Mouse (Mus musculus) right cerebral cortex, postnatal 25 days (tissue): ENCODE data around the gene Phldb2.

Experiments
- DNase-seq: peaks from one replicate; pipeline ENCODE4 v3.0.0; 2022

Phldb2 gene

DNA sequence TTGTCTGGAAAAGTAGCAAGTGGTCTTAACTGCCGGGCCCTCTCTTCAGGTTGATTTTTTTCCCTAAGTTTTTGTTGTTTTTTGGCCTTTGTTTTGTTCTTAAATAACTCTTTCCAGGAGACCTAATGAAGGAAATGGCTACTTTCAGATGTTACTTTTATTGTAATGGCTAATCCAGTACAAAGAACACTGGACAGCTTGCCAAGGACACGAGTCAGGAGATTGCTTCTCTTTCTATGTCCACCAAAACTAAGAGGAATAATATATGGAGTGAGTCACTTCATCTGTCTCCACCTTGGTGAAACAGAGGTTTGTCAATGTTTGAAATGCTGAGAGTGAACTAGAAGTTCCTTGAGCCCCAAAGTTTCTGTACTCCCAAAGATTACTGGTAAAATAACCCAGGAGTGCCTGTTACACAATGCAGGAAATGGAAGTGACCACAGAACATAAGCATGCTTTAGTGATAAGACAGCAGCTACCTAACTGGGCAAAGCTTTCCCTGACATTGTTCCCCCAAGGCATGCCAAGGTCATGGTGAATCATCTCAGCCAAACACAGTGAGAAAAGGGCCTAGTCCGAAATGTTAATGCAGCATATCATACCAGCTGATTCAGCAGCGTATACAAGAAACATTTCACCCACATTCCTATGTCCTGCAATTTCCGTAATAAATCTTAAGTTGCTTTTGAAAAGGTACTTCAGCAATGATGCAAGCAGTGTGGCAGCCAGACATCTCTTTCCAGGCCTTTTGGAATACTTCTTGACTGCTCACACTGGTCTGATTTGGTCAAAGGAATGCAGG is 115.7 kb downstream of the Phldb2 start:
- no peak for DNase-seq

DNA sequence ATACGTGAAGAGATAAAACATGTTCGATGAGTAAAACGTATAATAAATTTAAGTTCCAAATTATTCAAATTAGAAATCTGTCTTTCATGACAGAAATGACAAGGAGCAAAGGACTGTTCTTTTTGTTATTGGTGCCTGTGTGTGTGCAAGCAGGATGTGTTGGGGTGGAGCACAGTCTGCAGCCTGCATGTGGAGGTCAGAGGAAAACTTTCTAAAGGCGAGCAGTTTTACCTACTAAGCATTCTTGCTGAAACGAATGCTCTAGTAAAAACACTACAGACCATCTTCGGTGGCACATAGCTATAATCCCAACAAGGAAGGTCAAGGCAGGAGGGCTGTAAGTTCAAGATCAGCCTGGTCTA is 120.7 kb downstream of the Phldb2 start:
- no peak for DNase-seq

DNA sequence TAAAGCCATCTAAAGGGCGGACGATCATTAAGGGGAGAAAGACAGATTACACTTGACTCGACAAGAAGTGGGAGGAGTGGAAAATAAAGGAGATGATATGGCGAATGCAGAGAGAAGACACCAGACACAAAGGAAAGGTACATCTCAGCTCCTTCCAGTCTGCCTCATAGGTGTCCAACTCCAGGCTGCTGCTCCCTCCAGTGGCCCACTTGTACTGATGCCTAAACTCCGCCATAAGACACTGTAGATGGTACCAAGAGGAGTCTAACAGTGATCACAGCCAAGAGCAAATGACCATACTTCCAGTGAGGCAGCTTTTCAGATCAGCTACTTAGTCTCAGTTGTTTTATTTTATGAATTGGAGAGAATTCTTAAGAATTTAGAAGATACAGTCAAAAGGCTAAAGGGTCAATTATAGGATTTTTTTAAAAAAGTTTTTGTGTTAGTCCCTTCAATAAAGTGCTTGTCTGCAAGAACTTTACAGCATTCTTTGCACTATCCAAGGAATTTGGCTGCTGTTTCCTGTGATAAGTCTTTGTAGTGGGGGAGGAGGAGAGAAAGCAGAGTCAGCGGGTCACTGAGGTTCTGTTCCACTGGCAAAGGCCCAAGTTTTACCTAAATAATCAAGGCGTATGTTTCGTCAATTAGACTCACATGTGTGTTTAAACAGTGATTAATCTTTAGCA is 121.2 kb downstream of the Phldb2 start:
- DNase-seq: no peak

DNA sequence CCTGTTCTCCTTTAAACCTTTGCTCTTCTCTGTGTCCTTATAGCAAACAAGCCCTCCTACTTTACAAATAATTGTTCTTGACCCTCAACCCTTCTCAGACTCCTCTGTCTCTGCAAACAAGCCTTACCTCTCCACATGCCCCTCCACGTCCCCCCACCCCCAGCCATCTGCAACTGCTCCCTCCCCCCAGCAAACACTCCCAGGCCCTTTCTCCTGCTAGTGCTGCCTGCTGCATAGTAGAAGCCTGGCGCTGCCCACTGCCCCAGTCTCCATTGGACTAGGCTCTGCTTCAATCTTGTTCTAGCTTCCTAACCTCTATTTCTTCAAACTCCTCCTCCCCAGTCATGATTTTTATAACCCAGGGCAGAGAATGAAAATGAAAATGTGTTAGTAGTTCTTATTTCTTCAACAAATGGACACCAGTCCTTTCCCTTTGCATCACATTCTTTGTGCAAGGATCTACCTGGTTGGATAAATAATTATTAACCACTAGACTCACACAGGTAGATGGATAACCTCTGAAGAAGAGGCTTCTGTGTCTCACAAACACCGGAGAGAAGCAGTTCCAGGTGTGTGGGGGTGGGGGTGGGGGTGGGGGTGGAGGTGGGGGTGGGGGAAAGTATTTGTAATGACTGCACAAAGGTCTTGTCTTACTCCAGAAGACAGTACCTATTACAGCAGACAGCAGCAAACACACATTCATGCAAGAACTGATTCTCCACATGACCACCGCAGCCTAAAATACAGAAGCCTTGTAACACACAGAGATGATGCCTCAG is 122.1 kb downstream of the Phldb2 start:
- no peak for DNase-seq

DNA sequence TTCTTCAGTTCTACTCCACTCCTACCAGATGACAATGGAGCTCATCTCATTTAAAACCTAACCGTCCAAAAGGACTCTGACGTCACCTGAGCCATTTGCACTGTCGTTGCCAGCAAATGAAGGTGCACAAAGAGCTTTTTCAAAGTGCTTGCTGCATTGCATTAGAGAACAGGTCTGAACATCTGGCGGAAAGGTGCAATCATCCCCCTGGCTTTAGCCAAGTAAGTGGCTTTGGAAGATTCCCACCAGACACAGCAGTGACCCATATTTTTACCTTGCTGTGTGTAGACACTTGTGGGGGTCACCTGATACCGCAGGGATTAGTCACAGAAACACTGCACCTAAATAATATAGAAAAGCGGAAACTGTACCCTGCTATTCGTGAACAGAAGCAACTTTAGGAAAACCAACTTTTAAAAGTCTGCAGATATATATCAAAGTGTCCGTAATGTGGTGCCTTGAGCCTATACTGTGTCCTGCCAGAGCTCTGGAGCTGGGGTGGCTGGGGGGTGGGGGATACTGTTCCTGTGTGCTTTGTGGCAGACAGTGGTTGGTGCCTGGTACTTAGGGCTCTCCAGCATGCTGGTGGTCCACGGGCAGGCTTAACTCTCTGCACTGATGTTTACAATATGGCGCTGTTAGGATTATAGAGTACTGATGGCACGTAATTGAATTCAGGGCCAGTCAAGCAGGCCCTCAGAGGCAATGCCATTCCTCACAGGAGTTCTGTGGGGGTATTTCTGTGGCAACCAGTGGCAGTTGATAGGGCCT is 123.1 kb downstream of the Phldb2 start:
- no peak for DNase-seq

DNA sequence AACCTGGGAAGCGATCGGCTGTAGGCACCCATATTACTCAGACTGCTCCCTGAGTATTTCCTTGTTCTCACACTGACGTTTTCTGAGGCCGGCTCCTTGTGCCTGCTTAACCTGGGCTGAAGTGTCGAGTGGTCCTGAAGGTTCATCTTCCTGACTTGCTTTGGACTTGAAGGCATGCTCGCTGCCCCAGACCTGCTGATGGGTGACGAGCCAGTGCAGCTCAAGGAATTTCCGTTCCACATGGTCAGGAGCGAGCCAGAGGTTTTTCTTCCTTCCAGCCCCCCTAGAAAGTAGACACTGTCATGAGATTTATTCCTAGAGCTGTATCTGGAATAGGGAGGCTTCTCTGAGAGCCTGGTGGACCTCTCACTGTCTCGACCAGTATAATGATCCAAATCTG is 128.1 kb downstream of the Phldb2 start:
- no peak for DNase-seq

DNA sequence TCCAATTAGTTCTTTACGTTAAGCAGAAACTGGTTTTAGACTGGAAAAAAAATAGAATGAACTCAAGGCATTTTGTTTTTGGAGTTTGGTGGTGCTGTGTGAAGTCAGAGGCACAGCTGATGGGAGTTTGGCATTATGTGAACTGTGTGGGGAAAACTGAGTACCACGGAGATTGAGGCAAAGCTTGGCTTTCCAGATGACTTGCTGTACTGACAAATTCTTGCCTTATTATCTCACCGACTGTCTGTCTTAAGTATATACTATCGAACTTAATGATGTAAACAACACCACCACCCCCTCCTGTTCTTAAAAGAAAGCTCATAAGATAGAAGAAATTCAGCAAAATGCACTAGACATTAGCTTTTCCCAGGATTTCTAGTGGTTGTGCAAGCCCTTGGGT is 129.4 kb downstream of the Phldb2 start:
- no peak for DNase-seq

DNA sequence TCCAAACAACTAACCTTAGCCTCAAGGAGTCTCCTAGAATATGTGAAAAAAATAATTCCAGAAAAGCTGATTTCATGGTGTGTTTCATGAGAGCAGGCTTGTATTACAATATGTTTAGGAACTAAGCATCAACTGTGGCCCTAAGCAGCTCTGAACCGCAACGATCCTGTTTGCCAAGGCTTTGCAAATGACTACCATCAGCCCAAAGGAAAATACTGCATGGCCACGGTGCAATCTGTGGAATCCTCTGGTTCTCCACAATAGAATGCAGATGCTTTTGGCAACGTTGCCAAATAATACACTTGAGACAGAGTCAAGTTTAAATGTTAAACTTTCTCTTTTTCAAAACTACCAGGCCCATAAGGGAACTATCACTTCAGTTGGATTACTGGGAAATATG is 133.5 kb downstream of the Phldb2 start:
- no peak for DNase-seq

DNA sequence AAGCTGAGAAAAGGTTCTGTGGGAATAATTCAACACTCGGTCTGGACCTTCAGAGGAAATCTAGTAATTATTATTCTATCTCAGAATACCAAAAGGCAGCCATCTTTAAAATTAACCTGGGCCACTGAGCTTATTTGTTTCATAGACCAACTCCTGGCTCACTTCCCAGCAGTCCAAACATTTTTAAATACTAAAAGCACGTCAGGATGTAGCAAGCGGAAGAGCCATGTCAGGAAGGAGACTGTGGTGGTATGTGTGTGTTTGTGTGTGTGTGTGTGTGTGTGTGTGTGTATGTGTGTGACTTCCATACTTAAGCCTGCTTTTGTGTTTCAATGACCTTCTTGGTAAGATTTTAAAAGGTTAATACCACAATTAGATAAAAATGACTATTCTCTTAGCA is 135.6 kb downstream of the Phldb2 start:
- no peak for DNase-seq

DNA sequence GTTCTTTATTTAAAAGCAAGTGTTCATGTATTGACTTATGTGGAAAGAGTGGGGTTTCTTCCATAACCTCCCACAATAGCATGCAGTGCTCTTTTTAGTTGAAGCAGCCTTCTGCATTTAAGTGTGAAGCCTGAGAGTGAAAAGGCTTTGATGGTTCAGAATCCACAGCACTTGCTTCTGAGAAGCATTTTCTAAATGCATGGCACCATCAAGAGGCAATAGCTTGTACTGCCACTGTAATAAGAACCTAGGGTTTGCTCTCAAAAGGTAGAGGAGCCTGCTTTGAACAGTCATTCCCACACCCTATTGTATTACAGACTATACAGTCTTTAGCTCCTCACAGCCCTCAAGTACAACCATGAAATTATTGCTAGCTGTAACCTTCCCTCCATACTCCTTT is 136.7 kb downstream of the Phldb2 start:
- DNase-seq: no peak

DNA sequence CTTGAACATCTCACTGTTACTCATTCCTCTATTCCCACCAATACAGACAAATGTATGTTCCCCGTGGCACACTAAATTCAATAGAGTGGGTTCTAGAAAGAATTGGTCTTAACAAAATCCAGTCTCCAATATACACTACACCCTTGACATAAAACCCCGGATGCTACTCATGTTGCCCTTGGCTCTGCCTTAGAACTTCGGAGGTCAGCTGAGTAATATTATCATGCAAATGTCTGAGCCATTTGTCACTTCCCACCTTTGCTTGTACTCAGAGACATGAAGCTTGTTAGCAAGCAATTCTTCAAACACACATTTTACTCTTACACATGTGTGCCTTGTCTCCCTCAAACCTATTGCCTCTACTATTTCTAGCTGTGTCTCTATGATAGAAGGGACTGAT is 138.8 kb downstream of the Phldb2 start:
- no peak for DNase-seq

DNA sequence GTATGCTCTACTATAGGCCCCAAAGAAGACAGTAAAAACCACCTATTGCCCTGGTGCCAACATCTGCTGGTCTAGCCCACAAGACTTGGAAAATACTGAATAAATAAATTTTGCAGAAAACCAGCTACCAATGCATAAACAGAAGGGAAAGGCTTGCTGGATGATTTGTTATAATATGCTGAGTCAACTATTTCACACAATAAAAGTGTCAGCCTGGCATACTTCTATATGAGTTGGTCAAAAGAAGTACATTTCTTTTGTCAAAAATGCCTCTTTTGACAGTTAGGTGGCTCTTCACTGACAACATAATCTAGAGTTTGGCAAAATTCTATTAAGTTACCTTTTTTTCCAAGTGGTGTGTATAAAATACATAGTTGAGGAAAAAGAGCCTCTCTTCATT is 141.6 kb downstream of the Phldb2 start:
- no peak for DNase-seq

DNA sequence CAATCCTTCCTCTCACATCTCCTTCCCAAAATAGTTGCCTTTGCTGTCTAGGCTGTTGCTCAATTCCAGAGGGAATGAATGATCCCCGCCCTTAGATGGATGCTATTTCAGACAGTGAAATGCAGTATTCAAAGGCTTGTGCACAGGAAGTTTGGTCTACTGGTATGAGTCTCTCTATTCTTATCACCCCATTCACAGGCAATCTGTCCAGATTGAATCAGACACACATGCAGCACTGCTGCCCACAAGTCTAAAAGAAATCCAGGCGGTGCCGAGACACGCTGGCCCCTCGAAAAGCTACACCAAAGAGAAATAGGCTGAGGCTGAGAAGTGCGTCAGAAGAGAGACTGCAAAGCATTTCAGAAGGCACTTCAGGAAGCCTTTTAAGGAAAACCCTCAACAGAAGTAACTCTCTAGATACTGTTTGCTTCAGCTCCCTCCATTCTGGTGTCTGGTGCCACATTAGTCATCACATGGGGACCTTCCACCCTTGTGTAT is 142.5 kb downstream of the Phldb2 start:
- DNase-seq: peak; percentile 40

DNA sequence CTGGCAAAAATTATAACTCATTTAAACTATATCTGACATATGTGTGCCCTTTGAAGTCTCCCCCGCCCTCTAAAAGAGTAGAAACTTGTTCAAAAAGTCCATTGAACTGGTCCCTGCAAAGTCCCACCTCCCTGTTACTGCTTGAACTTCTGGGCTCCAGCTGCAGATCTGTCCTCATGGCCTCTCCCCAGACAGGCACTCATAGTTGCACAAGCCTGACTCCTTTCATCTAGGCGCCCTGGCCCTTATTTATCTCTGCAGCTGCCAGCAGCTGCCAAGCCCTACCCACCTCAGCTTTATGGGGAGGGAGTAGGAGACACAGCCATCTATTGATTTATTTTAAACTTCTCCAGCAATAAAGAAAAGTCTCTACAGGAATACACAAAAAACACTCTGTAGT is 143.2 kb downstream of the Phldb2 start:
- DNase-seq: no peak

DNA sequence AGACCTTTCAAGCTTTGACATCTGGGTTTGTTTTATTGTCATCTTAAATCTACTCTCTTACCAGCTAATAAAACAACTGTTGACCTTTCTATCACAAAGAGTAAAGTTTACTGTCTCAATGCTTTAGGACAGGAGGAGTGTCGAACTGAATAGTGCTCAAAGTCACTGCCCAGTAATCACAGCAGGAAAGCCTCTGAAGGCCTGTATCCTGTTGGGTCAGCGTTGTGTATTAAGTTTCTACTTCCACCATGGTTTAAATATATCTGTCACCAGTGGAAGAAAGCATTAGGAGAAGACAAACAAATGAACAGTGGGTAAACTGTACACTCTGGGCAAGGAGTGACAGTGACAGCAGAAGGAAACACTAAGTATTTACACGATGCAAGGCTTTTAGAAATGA is 148.7 kb downstream of the Phldb2 start:
- no peak for DNase-seq

DNA sequence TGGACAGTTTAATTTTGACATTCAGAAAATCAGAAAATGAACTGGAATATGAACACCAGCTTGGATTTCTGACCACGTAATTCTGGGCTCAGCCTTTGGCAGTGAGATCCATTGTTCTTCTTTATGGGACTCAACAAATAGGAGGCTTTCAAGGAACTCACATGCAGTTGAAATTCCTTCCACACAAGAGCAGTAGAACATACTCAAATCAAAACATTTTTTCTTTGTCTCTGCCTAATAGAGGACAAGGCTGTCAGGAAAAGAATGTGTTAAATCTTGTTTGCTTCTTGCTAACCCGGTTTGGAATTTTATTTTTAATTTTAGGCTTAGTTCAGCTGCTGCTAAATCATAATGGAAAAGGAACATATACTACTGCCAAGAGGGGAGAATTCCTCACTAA is 153.0 kb downstream of the Phldb2 start:
- DNase-seq: no peak

DNA sequence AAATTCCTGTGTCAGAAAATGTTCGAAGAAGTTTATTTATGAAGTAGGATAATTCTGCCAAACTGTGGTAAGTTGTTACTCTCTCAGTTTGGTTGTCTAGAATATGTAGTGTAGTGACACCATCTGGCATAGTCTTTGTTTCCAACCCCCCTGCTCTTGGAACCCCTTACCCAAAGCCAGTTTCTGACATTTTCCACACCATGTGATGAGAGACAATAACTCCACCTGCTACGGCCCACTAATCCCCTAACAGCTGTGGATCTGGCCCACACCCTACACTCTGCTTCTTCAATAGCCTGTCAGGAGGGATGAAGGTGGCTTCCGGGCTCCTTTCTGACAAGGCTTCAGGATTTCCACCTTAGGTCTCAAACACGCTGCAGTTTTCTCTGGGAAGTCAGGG is 154.2 kb downstream of the Phldb2 start:
- DNase-seq: no peak

DNA sequence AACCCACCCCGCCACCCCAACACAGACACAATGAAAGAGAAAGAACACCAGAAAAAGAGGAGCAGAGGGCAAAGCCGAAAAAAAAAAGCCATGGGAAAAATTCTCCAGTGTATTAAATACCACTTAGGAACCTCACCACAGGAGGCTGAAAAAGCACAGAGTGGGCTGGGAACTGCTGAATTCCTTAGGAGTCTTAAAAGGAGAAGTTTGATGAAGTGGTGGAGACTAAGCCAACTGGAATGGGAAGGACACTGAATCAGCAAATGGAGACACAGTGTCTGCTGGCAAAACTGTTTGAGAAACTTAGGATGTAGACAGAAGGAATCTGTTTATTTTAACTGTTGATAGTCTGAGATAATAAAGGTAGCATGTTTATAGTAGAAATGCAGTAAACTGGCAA is 154.8 kb downstream of the Phldb2 start:
- no peak for DNase-seq

DNA sequence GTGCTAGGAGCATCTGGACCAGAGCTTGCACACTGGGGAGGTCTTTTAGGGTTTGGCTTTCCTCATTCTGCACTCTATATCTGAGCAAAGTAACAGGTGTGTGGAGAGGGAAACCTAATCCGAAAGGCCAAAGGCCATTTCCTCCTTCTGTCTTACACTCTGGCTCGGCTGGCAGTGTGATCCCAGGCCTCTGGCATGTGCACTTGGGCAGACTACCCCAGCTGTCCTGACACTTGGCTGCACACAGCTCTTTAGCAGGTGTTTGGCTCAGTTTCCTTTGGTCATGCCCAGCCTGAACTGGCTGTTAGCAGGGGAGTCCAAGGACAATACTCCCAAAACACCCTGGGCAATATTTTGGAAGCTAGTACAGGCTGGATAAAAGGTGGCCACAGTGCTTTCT is 156.6 kb downstream of the Phldb2 start:
- no peak for DNase-seq

DNA sequence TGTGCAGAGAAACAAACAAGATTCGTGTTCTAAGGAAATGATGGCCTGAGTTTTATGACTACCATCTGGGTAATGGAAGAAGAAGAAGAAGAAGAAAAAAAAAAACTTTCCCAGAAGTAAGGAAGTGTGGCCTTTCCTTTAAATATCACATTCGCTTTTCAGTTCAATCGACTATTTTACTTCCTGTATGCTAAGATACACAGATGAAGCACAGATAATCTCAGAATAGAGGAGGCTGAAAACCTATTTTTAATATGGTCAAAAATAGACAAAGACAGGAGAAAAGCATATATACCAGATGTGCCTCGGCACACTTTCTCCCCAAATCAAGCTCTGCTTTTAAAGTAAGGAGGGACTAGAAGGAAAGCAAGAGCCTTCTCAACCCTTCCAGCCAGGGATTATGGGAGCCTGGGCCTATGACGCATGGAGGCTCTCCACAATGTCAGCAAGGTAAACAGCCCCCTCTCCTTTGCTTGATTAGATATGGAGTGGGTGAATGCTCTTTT is 158.2 kb downstream of the Phldb2 start:
- no peak for DNase-seq

DNA sequence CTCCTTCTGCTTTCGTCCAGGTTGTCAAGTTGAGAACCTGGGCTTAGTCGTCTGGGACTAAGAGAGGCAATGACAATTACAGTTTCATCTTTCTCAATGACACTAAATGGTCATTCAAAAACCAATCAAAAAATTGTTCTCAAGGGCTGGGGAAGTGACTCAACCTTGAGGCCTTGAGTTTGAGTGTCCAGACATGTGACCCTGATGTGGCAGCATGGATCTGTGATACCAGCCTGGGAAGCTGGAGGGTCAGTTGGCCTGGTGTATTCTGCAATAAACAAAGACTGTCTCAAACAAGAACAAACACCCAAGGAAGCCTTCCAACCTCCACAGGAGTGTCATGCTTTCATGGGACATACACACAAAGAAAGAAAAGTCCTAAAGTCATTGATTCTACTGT is 160.6 kb downstream of the Phldb2 start:
- no peak for DNase-seq

DNA sequence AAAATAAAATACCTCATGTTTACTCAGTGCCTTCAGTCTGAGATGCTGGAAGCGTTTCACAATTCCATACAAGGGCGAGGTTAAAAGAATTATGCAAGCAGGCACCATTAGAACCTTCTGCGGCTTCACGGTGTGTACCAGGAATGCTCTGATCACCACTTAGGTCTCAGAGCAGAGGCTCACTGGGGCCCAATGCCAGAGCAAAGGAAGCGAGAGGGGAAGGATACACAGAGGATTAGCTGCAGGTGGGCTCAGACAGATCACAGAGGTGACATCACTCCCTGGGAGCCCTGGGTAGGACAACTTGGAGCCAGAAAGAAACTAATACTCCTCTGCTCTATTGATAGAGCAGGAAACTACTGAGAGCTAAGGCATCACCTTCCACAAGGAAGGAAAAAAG is 162.1 kb downstream of the Phldb2 start:
- no peak for DNase-seq

DNA sequence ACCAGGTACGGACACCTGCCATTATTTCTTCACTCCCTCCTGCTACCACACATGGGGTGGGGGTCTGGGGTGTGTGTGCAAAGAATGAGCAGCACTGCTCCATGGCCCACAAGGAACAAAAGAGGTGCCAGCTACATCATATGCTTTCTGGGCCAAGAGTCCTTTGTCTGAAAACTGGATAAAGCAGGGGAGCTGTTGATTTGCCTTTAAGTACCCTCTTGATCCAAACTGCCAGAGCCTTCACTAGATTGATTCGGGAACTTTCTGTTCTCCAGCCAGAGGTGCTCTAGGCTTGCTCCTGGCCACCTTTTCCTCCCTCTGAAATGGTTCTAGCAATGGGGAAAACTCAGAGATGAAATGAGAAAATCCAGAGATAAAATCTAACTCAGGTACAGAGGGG is 164.1 kb downstream of the Phldb2 start:
- DNase-seq: no peak
